Mouse (Mus musculus) lung, postnatal 4 days (tissue): ENCODE data around the gene Dlx1.
A peak's percentile ranks its signal among the peaks of the same experiment; 100 is the strongest.

Experiments
- DNase-seq, 2 experiments: peaks; one replicate each; pipeline ENCODE4 v3.0.0; 2021

The Dlx1 gene

GRCm38 (mm10) chr2:71528714-71529510 is 999 bp downstream of the Dlx1 start:
- DNase-seq = peak in 1 of 2 experiments; percentile 24

GRCm38 (mm10) chr2:71529511-71530351 is 1.8 kb downstream of the Dlx1 start:
- DNase-seq = peak; percentile 70 to 83

GRCm38 (mm10) chr2:71530391-71531123 is 2.6 kb downstream of the Dlx1 start:
- no peak for DNase-seq

GRCm38 (mm10) chr2:71531124-71531590 is 3.2 kb downstream of the Dlx1 start:
- DNase-seq = no peak

- DNase-seq = no peak
Measured at GRCm38 (mm10) chr2:71531990-71532970, 4.4 kb downstream of the Dlx1 start.

- DNase-seq = no peak
Measured at GRCm38 (mm10) chr2:71533094-71533493, 5.2 kb downstream of the Dlx1 start.

- DNase-seq = no peak
Measured at GRCm38 (mm10) chr2:71534242-71535052, 6.5 kb downstream of the Dlx1 start.

- no peak for DNase-seq
Measured at GRCm38 (mm10) chr2:71540611-71541417, 12.9 kb downstream of the Dlx1 start.

- no peak for DNase-seq
Measured at GRCm38 (mm10) chr2:71541418-71542226, 13.7 kb downstream of the Dlx1 start.

GRCm38 (mm10) chr2:71542227-71542815 is 14.4 kb downstream of the Dlx1 start:
- DNase-seq = no peak

- DNase-seq = peak; percentile 36 to 51
Measured at GRCm38 (mm10) chr2:71542816-71543301, 14.9 kb downstream of the Dlx1 start.

- no peak for DNase-seq
Measured at GRCm38 (mm10) chr2:71543531-71543930, 15.6 kb downstream of the Dlx1 start.

- DNase-seq = no peak
Measured at GRCm38 (mm10) chr2:71543948-71544347, 16.0 kb downstream of the Dlx1 start.

GRCm38 (mm10) chr2:71544391-71545285 is 16.7 kb downstream of the Dlx1 start:
- DNase-seq = peak; percentile 17 to 41

- DNase-seq = peak; percentile 25 to 31
Measured at GRCm38 (mm10) chr2:71545401-71545881, 17.5 kb downstream of the Dlx1 start.

GRCm38 (mm10) chr2:71545882-71546639 is 18.1 kb downstream of the Dlx1 start:
- DNase-seq = peak; percentile 34 to 49
